Mouse (Mus musculus): Measurements from ENCODE around the gene Vmn2r17.

- TF ChIP-seq CTCF (IDR thresholded peaks at IDR 0.05; ENCODE audit: borderline replicate concordance, insufficient read depth, low read length) (no peak), POLR2A (IDR thresholded peaks at IDR 0.05; ENCODE audit: low read depth, low read length) (no peak)
These were observed 87.2 kb downstream of the Vmn2r17 start for GRCm38 (mm10) chr5:109506729-109507128.
